Mouse (Mus musculus) testis, adult 2 months (tissue): ENCODE measurements around the gene Serpinb11.

Experiments used
- CTCF ChIP-seq: fragments of 200-500 bp; IDR thresholded peaks from 2 replicates; pipeline ENCODE4 v1.5.1; 2012; ENCODE audit warnings: low read depth, mild to moderate bottlenecking, inconsistent platforms, low read length, moderate library complexity; ENCODE audit not compliant: control insufficient read depth, insufficient read depth, insufficient replicate concordance
- POLR2A ChIP-seq: fragments of 200-500 bp; IDR thresholded peaks from 2 replicates; pipeline ENCODE4 v1.6.1; 2012; ENCODE audit warnings: low read depth, mild to moderate bottlenecking, inconsistent platforms, low read length, moderate library complexity; ENCODE audit not compliant: control insufficient read depth

- TF ChIP-seq POLR2A = no peak
- TF ChIP-seq CTCF = no peak
Observed at GRCm38 (mm10) chr1:107351115-107351514, 9.9 kb upstream of the Serpinb11 start.
